Mouse (Mus musculus): ENCODE measurements at regions not wholly inside any gene's neighbourhood (a gene's known extent, or its start where the extent isn't known, plus 50 kb on each side); places are given as distances from the start of the nearest gene placed in this dataset.

- no peak overlapping the region for H3K4me3 ChIP-seq (ENCODE audit: low read depth, low read length)
- no peak for TF ChIP-seq CTCF (IDR thresholded peaks at IDR 0.05)
- 97% methylated on average over 3 of the region's 3 CpGs for WGBS
- no peak for ATAC-seq (ENCODE audit: low FRiP score)
- H3K9me3 ChIP-seq (ENCODE audit: low read length): no peaks in the 10 kb centered on the region
- no peak overlapping the region for H3K9ac ChIP-seq (replicated peaks; ENCODE audit: low read length, poor library complexity, severe bottlenecking)
- no peaks in the 10 kb centered on the region for H3K36me3 ChIP-seq (ENCODE audit: insufficient read depth, low read length)
- DNase-seq (ENCODE audit: low spot score): no peak
- no peaks in the 10 kb centered on the region for H3K27me3 ChIP-seq (ENCODE audit: insufficient read depth, low read length)
- no peaks in the 10 kb centered on the region for H3K4me1 ChIP-seq (ENCODE audit: insufficient read depth, low read length)
- no peak overlapping the region for H3K4me2 ChIP-seq (ENCODE audit: low read depth, low read length, poor library complexity, severe bottlenecking)
- no peak overlapping the region for H3K27ac ChIP-seq (ENCODE audit: low read depth, low read length)
Measured at GRCm38 (mm10) chr13:92921936-92922335, 77.4 kb downstream of the Mtx3 start.

GRCm38 (mm10) chr13:92923496-92923895 lies 78.9 kb downstream of the Mtx3 start:
- DNase-seq (ENCODE audit: low spot score): no peak
- no peaks in the 10 kb centered on the region for H3K4me1 ChIP-seq (ENCODE audit: insufficient read depth, low read length)
- H3K9ac ChIP-seq (replicated peaks; ENCODE audit: low read length, poor library complexity, severe bottlenecking): no peak overlapping the region
- no peaks in the 10 kb centered on the region for H3K36me3 ChIP-seq (ENCODE audit: insufficient read depth, low read length)
- no peak overlapping the region for H3K4me2 ChIP-seq (ENCODE audit: low read depth, low read length, poor library complexity, severe bottlenecking)
- ATAC-seq (ENCODE audit: low FRiP score): no peak
- no peak for TF ChIP-seq CTCF (IDR thresholded peaks at IDR 0.05)
- no peaks in the 10 kb centered on the region for H3K9me3 ChIP-seq (ENCODE audit: low read length)
- H3K27me3 ChIP-seq (ENCODE audit: insufficient read depth, low read length): no peaks in the 10 kb centered on the region
- H3K27ac ChIP-seq (ENCODE audit: low read depth, low read length): no peak overlapping the region
- 67% methylated on average over 2 of the region's 2 CpGs for WGBS
- no peak overlapping the region for H3K4me3 ChIP-seq (ENCODE audit: low read depth, low read length)

GRCm38 (mm10) chr13:92924021-92924420 lies 79.5 kb downstream of the Mtx3 start:
- no peaks in the 10 kb centered on the region for H3K27me3 ChIP-seq (ENCODE audit: insufficient read depth, low read length)
- H3K4me3 ChIP-seq (ENCODE audit: low read depth, low read length): no peak overlapping the region
- no peak overlapping the region for H3K27ac ChIP-seq (ENCODE audit: low read depth, low read length)
- DNase-seq (ENCODE audit: low spot score) (no peak), ATAC-seq (ENCODE audit: low FRiP score) (no peak)
- no peak overlapping the region for H3K4me2 ChIP-seq (ENCODE audit: low read depth, low read length, poor library complexity, severe bottlenecking)
- TF ChIP-seq CTCF (IDR thresholded peaks at IDR 0.05): no peak
- H3K9me3 ChIP-seq (ENCODE audit: low read length): no peaks in the 10 kb centered on the region
- 84% methylated on average over 3 of the region's 3 CpGs for WGBS
- H3K36me3 ChIP-seq (ENCODE audit: insufficient read depth, low read length): no peaks in the 10 kb centered on the region
- no peak overlapping the region for H3K9ac ChIP-seq (replicated peaks; ENCODE audit: low read length, poor library complexity, severe bottlenecking)
- no peaks in the 10 kb centered on the region for H3K4me1 ChIP-seq (ENCODE audit: insufficient read depth, low read length)

- 82% methylated on average over 5 of the region's 5 CpGs for WGBS
- H3K27ac ChIP-seq (ENCODE audit: low read depth, low read length): no peak overlapping the region
- no peaks in the 10 kb centered on the region for H3K9me3 ChIP-seq (ENCODE audit: low read length)
- H3K27me3 ChIP-seq (ENCODE audit: insufficient read depth, low read length): no peaks in the 10 kb centered on the region
- no peak overlapping the region for H3K9ac ChIP-seq (replicated peaks; ENCODE audit: low read length, poor library complexity, severe bottlenecking)
- DNase-seq (ENCODE audit: low spot score) (no peak), ATAC-seq (ENCODE audit: low FRiP score) (no peak)
- H3K36me3 ChIP-seq (ENCODE audit: insufficient read depth, low read length): no peaks in the 10 kb centered on the region
- H3K4me3 ChIP-seq (ENCODE audit: low read depth, low read length): no peak overlapping the region
- no peaks in the 10 kb centered on the region for H3K4me1 ChIP-seq (ENCODE audit: insufficient read depth, low read length)
- H3K4me2 ChIP-seq (ENCODE audit: low read depth, low read length, poor library complexity, severe bottlenecking): no peak overlapping the region
- TF ChIP-seq CTCF (IDR thresholded peaks at IDR 0.05): no peak
Measured at GRCm38 (mm10) chr13:92925196-92925595, 80.6 kb downstream of the Mtx3 start.

- no peak for TF ChIP-seq CTCF (IDR thresholded peaks at IDR 0.05)
- Histone ChIP-seq H3K27ac (ENCODE audit: low read depth, low read length) (no peak overlapping the region), H3K27me3 (ENCODE audit: insufficient read depth, low read length) (no peaks in the 10 kb centered on the region), H3K4me3 (ENCODE audit: low read depth, low read length) (no peak overlapping the region), H3K36me3 (ENCODE audit: insufficient read depth, low read length) (no peaks in the 10 kb centered on the region), H3K9me3 (ENCODE audit: low read length) (no peaks in the 10 kb centered on the region), H3K4me2 (ENCODE audit: low read depth, low read length, poor library complexity, severe bottlenecking) (no peak overlapping the region), H3K9ac (replicated peaks; ENCODE audit: low read length, poor library complexity, severe bottlenecking) (no peak overlapping the region), H3K4me1 (ENCODE audit: insufficient read depth, low read length) (no peaks in the 10 kb centered on the region)
- no peak for DNase-seq (ENCODE audit: low spot score)
- ATAC-seq (ENCODE audit: low FRiP score): no peak
- 82% methylated on average over 1 of the region's 1 CpGs for WGBS
Measured at GRCm38 (mm10) chr13:92928551-92928950, 84.0 kb downstream of the Mtx3 start.

- H3K36me3 ChIP-seq (ENCODE audit: insufficient read depth, low read length): no peaks in the 10 kb centered on the region
- H3K4me3 ChIP-seq (ENCODE audit: low read depth, low read length): no peak overlapping the region
- no peaks in the 10 kb centered on the region for H3K9me3 ChIP-seq (ENCODE audit: low read length)
- DNase-seq (ENCODE audit: low spot score) (no peak), ATAC-seq (ENCODE audit: low FRiP score) (no peak)
- no peaks in the 10 kb centered on the region for H3K4me1 ChIP-seq (ENCODE audit: insufficient read depth, low read length)
- H3K27ac ChIP-seq (ENCODE audit: low read depth, low read length): no peak overlapping the region
- TF ChIP-seq CTCF (IDR thresholded peaks at IDR 0.05): no peak
- no peaks in the 10 kb centered on the region for H3K27me3 ChIP-seq (ENCODE audit: insufficient read depth, low read length)
- H3K9ac ChIP-seq (replicated peaks; ENCODE audit: low read length, poor library complexity, severe bottlenecking): no peak overlapping the region
- no peak overlapping the region for H3K4me2 ChIP-seq (ENCODE audit: low read depth, low read length, poor library complexity, severe bottlenecking)
- 82% methylated on average over 2 of the region's 2 CpGs for WGBS
Measured at GRCm38 (mm10) chr13:92931696-92932095, 87.1 kb downstream of the Mtx3 start.
